Mouse (Mus musculus): ENCODE results near the gene Slc25a43. TPM values are rescaled to one million over a fixed set of nuclear protein-coding genes. Genes with fewer than 3 reads are reported as not detected.
"Not testable (repeated sequence)": the region's sequence is repeated elsewhere in the genome, so short reads cannot be mapped to it uniquely, and the experiment has no call there.

Gene Slc25a43
- polyA plus RNA-seq, 1 experiment, result 5.2 TPM

GRCm38 (mm10) chrX:36795424-36796162 is 52.1 kb downstream of the Slc25a43 start, which contains the start of gene Slc25a5:
Gene Slc25a5 (plus strand): TSS chrX:36795651.
- Histone ChIP-seq H3K27ac (ENCODE audit: insufficient read depth, low read length) (peak within 1 kb of the TSS; percentile 75), H3K9me3 (replicated peaks; ENCODE audit: control insufficient read depth, insufficient read depth, low read length, poor library complexity, severe bottlenecking) (no peaks in the 10 kb centered on the region), H3K9ac (ENCODE audit: low read depth, poor library complexity, severe bottlenecking) (peak within 1 kb of the TSS; percentile 96), H3K4me3 (ENCODE audit: low read depth, low read length) (peak within 1 kb of the TSS; percentile 86), H3K36me3 (ENCODE audit: control insufficient read depth, insufficient read depth, low read length, poor library complexity, severe bottlenecking) (peaks cover 19% of the 10 kb centered on the region), H3K4me1 (ENCODE audit: control insufficient read depth, insufficient read depth, low read length) (peaks cover 3% of the 10 kb centered on the region), H3K27me3 (ENCODE audit: control insufficient read depth, insufficient read depth, low read length, poor library complexity, severe bottlenecking) (no peaks in the 10 kb centered on the region)
- TF ChIP-seq POLR2A (IDR thresholded peaks at IDR 0.05; ENCODE audit: insufficient read depth, low read length) (peak; percentile 39), EP300 (IDR thresholded peaks at IDR 0.05; ENCODE audit: insufficient read depth, low read depth, low read length) (no peak), CTCF (IDR thresholded peaks at IDR 0.05; ENCODE audit: low read depth, low read length) (no peak)

GRCm38 (mm10) chrX:36796163-36796581 is 52.7 kb downstream of the Slc25a43 start:
- H3K9ac ChIP-seq (ENCODE audit: low read depth, poor library complexity, severe bottlenecking), result peak overlapping the region; percentile 96

GRCm38 (mm10) chrX:36796734-36797133 is 53.3 kb downstream of the Slc25a43 start:
- H3K27ac ChIP-seq (ENCODE audit: insufficient read depth, low read length), result peak overlapping the region; percentile 56; the same call in 1 of the 2 replicates

More at GRCm38 (mm10) chrX:36796163-36796581, 52.7 kb downstream of the Slc25a43 start:
- Histone ChIP-seq H3K27ac (ENCODE audit: insufficient read depth, low read length) (peak overlapping the region; percentile 66), H3K4me3 (ENCODE audit: low read depth, low read length) (peak overlapping the region; percentile 86), H3K36me3 (ENCODE audit: control insufficient read depth, insufficient read depth, low read length, poor library complexity, severe bottlenecking) (peaks cover 19% of the 10 kb centered on the region), H3K9me3 (replicated peaks; ENCODE audit: control insufficient read depth, insufficient read depth, low read length, poor library complexity, severe bottlenecking) (no peaks in the 10 kb centered on the region), H3K27me3 (ENCODE audit: control insufficient read depth, insufficient read depth, low read length, poor library complexity, severe bottlenecking) (no peaks in the 10 kb centered on the region), H3K4me1 (ENCODE audit: control insufficient read depth, insufficient read depth, low read length) (peaks cover 3% of the 10 kb centered on the region)
- peak; percentile 66 for TF ChIP-seq EP300 (IDR thresholded peaks at IDR 0.05; ENCODE audit: insufficient read depth, low read depth, low read length)
- peak; percentile 59 for TF ChIP-seq CTCF (IDR thresholded peaks at IDR 0.05; ENCODE audit: low read depth, low read length)
- peak; percentile 14 for TF ChIP-seq POLR2A (IDR thresholded peaks at IDR 0.05; ENCODE audit: insufficient read depth, low read length)

GRCm38 (mm10) chrX:36799131-36799879 is 55.8 kb downstream of the Slc25a43 start:
- H3K4me1 ChIP-seq (ENCODE audit: control insufficient read depth, insufficient read depth, low read length), result no peaks in the 10 kb centered on the region
- H3K9ac ChIP-seq (ENCODE audit: low read depth, poor library complexity, severe bottlenecking), result no peak overlapping the region
- TF ChIP-seq POLR2A (IDR thresholded peaks at IDR 0.05; ENCODE audit: insufficient read depth, low read length), result no peak
- TF ChIP-seq EP300 (IDR thresholded peaks at IDR 0.05; ENCODE audit: insufficient read depth, low read depth, low read length), result no peak
- TF ChIP-seq CTCF (IDR thresholded peaks at IDR 0.05; ENCODE audit: low read depth, low read length), result no peak
- no peak overlapping the region for H3K4me3 ChIP-seq (ENCODE audit: low read depth, low read length)
- H3K36me3 ChIP-seq (ENCODE audit: control insufficient read depth, insufficient read depth, low read length, poor library complexity, severe bottlenecking), result peaks cover 19% of the 10 kb centered on the region
- no peaks in the 10 kb centered on the region for H3K27me3 ChIP-seq (ENCODE audit: control insufficient read depth, insufficient read depth, low read length, poor library complexity, severe bottlenecking)
- H3K9me3 ChIP-seq (replicated peaks; ENCODE audit: control insufficient read depth, insufficient read depth, low read length, poor library complexity, severe bottlenecking), result no peaks in the 10 kb centered on the region
- no peak overlapping the region for H3K27ac ChIP-seq (ENCODE audit: insufficient read depth, low read length)

More at GRCm38 (mm10) chrX:36796734-36797133, 53.3 kb downstream of the Slc25a43 start:
- H3K9me3 ChIP-seq (replicated peaks; ENCODE audit: control insufficient read depth, insufficient read depth, low read length, poor library complexity, severe bottlenecking); H3K4me1 ChIP-seq (ENCODE audit: control insufficient read depth, insufficient read depth, low read length); H3K27me3 ChIP-seq (ENCODE audit: control insufficient read depth, insufficient read depth, low read length, poor library complexity, severe bottlenecking): not testable (repeated sequence)
- H3K9ac ChIP-seq (ENCODE audit: low read depth, poor library complexity, severe bottlenecking), result 0 out of 2 replicates have a peak overlapping the region, but pooled peaks have one; percentile 96
- peak overlapping the region; percentile 86 for H3K4me3 ChIP-seq (ENCODE audit: low read depth, low read length)
- H3K36me3 ChIP-seq (ENCODE audit: control insufficient read depth, insufficient read depth, low read length, poor library complexity, severe bottlenecking), result peaks cover 19% of the 10 kb centered on the region

- Histone ChIP-seq H3K9ac (ENCODE audit: low read depth, poor library complexity, severe bottlenecking) (no peak overlapping the region), H3K9me3 (replicated peaks; ENCODE audit: control insufficient read depth, insufficient read depth, low read length, poor library complexity, severe bottlenecking) (no peaks in the 10 kb centered on the region), H3K4me3 (ENCODE audit: low read depth, low read length) (no peak overlapping the region), H3K4me1 (ENCODE audit: control insufficient read depth, insufficient read depth, low read length) (no peaks in the 10 kb centered on the region), H3K27me3 (ENCODE audit: control insufficient read depth, insufficient read depth, low read length, poor library complexity, severe bottlenecking) (no peaks in the 10 kb centered on the region), H3K27ac (ENCODE audit: insufficient read depth, low read length) (peak overlapping the region; percentile 13; the same call in 1 of the 2 replicates), H3K36me3 (ENCODE audit: control insufficient read depth, insufficient read depth, low read length, poor library complexity, severe bottlenecking) (peaks cover 5% of the 10 kb centered on the region)
- no peak for TF ChIP-seq POLR2A (IDR thresholded peaks at IDR 0.05; ENCODE audit: insufficient read depth, low read length)
- TF ChIP-seq EP300 (IDR thresholded peaks at IDR 0.05; ENCODE audit: insufficient read depth, low read depth, low read length), result no peak
- no peak for TF ChIP-seq CTCF (IDR thresholded peaks at IDR 0.05; ENCODE audit: low read depth, low read length)
Observed at GRCm38 (mm10) chrX:36803189-36803588, 59.7 kb downstream of the Slc25a43 start.
